Mouse (Mus musculus): Measurements from ENCODE around the gene Arhgap24.
A peak's percentile ranks its signal among the peaks of the same experiment; 100 is the strongest.

Gene Arhgap24

DNA sequence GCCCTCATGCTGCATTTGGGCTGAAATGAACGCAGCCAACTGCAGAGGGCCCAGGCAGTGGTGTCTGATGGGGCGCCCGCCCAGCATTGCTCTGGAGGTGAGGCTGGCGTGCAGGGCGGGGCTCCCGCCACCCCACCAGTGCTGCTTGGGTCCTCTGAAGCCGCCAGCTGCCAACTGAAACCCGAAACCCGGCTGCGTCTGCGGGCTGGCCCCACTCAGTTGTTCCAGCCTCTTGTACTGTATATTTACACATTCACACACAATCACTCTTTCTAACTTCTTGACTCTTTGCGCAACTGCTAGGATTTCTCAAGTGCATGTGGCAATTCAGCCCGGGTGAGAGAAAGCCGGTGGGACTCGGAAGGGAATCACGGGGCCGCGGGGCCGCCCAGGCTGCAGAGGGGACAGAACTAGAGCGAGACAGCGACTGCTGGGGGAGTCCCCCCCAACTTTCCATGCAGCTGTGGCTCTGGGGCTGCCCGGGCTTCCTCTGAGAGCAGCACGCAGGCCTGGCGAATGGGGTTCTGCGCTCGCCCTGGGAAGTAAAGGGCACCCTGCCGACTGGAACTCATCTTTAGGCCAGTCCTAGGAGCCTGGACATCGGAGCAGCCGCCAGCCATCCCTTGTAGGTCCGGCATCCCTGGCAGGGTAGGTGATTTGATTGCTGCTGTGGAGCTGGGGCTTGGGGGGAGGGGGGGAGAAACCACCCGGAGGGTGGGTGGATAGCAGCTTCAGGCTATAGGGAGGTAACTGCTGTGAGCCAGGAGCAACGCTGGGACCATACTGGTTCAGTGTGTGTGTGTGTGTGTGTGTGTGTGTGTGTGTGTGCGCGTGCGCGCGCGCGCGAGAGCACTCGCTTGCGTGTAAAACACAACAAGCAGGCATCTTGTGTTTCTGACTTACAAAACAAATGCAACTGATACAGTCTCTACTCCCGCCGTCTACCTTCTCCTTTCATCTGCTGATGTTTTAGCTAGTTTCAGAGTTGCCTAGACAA lies at the start of gene Arhgap24:
Gene Arhgap24 (plus strand): TSS at position 177 of the 997 bp plus-strand sequence.
- peak; percentile 72 for DNase-seq

DNA sequence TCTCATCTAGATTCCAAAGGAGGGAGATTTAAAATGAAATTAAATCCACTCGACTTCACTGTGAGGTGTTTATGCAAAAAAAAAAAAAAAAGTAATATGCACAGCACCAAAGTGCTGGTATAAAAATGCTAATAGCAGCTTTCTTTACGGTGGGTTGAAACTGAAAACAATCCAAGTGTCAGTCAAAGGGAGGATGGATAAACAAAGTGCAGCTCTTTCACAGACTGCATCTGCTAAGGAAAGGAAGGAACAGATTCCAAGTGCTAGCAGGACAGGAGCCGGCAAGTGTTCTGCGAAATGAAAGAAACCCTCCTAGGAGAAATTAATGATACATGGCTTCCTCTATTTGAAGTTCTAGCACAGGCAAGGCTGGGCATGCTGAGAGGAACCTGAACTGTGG lies 47.0 kb upstream of the Arhgap24 start:
- DNase-seq = no peak

DNA sequence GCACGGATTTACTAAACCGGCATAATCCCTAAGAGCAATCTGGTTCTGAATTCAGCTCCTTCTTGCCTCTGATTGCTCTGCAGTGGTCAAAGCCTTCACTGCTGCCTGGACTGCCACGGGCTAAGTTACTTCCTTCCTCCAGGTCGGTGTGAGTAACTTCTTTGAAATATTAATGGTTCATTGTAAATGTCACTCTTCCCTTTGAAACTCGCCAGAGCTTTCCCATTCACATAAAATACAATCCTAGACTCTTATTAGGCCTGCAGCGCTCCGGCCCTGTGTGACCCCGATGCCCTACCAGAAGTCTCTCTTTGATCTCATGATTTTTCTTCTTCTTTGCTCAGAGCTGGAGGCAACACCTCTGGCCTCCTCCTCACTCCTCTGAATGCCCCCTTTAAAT lies 44.6 kb upstream of the Arhgap24 start:
- DNase-seq = no peak

DNA sequence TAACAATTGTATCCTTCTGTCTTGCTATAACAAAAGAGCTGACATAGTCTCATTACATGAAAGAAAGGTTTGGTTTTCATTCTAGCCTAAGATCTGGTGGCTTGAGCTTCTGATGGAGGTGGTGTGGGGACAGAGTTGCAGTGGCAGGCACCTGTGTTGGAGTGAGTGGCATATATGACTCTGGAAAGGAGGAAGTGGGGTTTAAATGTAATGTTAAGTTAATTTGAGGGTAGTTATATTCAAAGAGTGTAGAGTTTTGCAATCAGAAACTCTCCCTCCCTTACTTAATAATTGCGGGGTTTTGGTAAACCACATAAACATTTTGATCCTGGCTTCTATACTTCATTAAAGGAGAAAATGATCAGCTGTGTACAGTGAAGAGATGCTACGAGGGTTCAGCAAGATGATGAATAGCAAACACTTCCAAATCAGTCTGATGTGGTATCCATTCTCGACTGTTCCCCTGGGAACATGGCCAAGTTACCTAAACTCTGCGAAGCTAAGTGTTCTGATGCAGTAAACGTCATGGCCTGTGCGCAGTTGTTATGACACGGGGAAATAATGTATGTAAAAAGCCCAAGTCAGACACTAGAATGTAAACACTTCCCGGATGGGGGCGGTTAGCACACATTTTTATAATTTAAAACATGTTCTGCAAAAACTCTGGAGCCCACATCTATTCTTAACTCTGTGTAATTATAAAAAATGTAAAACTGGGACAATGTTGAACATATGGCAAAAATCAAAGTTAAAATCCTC lies 41.9 kb upstream of the Arhgap24 start:
- no peak for DNase-seq

DNA sequence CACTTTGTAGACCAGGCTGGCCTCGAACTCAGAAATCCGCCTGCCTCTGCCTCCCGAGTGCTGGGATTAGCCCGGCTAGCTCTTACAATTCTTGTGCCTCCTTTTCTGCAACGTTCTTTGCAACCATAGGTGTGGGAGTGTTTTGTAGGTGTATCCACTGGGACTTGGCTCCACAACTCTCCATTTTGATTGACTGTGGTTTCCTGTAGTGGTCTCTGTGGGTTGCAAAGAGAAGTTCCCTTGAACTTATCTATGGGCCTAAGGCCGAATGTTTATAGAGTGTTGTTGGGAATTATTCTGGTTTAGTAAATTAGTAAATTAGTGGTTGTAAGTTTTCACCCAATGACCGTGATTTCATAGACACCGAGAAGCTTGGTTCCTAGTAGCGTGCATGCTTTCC lies 33.8 kb upstream of the Arhgap24 start:
- DNase-seq = no peak

DNA sequence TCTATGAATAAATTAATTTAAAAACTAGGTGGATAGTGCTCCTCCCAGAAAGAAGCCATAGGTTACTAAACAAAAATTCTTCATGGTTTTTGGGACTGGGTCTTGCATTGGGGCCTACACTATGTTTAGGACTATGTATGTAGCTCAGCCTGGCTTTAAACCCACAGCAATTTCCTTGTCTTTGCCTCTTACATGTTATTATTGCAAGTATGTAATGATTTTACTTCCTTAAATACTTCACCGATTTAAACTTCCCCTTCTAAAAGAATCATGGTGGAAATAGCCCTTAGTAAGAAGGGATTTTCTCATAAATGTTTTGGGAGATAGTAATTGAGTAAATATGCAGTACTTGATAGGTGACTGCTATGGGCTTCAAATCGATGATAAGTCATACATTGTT lies 30.3 kb upstream of the Arhgap24 start:
- DNase-seq = no peak

DNA sequence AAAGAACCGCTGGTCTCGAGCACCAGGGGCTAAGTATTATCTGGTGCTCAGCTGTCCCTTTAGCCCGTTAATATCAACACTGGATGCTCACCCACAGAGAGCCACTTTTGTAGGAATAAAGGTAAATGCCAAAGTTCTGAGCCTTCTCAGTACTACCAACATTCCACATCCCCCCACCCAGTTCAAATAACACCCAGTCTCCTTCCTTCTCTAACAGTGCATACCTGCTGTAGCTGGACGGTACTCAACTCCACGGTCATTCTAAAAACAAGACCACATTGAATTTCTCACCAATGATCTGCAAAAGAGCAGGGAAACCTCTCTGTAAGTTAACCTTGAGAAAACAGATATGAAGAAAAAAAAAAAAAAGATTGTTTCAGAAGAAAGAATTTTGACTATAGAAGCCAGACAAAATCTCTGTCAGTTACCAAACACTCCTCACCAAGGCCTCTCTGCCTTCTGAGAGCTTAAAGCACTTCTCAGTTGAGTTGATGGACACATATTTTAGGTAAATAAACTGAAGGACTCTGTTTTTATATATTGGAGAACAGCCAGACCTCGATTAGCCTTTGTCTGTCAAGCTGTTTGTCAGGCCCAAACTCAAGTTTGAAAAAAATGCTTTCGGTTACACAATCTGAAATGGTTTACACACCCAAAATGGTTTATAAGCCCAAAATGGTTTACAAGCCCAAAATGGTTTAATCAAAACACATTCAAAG lies 29.0 kb upstream of the Arhgap24 start:
- no peak for DNase-seq

DNA sequence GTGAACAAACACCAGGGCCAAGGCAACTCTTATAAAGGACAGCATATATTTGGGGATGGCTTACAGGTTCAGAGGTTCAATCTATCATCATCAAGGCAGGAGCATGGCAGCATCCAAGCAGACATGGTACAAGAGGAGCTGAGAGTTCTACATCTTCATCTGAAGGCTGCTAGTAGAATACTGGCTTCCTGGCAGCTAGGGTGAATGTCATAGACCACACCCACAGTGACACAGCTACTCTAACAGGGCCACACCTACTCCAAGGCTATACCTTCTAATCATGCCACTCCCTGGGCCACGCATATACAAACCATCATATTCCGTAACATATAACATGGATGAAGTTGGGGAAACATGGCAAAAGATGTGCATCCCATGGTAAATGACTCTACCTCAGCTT lies 27.9 kb upstream of the Arhgap24 start:
- no peak for DNase-seq

DNA sequence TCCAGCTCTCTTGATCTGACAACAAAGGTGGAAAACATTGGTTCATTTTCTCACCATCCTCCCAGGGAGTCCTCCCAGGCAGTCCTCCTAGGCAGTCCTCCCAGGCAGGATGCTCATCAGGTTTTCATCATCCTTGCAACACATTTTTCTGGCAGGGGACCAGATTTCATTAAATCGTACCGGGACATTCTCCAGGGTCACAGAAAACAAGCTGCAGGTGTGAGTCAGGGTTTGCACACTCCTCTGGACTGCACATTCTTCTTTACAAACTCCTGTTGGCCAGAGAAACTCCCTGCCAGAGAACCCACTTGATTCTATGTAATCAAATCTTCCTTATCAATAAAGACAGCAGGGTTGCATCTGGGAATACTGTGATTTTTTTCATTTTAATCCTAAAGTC lies 25.9 kb upstream of the Arhgap24 start:
- no peak for DNase-seq

DNA sequence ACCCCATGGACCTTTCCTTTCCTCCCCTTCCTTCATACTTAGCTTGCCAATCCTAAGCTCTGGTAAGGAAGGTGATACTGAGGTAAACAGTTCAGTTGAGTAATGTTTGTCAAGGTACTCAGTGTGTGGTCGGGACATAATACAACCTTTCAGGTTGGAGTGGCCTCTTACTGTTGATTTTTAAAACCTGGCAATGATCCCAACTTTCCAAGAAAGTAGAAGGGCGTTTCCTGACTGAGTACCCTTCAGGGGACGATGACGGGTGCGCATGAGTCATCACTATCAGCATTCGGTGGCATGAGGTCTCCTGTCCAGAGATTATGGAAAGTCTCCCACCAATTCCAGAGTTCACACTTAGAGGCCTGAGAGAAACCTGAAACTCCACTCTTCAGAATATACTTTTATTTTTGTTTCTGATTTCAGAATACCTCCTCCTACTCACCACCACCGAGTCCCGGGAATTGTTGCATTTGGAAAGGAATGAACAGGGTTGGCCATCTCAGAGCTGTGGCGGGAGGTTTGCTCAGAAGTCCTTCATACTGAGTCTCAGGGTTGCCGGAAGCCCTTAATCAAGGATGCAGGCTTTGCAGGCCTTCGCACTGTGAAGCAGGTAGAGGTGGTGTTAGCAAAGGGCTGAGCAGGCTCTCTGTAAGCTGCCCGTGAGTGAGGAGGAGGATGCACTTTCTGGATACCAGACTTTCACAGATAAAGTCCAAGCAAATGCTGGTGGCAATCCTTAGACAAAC lies 20.6 kb upstream of the Arhgap24 start:
- DNase-seq = no peak

DNA sequence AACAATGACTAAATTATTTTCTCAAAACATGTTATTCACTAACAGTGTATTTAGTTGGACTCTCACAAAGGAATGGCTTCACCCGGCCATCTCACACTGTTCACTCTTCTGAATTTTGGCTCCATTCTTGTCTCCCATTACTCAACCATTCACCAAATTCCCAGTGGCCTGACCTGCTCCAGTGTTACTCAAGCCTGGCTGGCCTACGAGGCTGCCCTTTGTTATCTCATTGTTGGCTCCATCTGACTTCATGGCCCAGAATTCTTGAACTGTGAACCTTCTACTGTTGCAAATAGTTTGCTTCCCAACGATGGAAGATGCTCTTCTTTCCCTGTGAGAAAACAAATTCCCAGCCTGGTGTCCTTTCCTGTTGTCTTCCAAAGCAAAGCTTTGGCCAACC lies 18.2 kb upstream of the Arhgap24 start:
- no peak for DNase-seq

DNA sequence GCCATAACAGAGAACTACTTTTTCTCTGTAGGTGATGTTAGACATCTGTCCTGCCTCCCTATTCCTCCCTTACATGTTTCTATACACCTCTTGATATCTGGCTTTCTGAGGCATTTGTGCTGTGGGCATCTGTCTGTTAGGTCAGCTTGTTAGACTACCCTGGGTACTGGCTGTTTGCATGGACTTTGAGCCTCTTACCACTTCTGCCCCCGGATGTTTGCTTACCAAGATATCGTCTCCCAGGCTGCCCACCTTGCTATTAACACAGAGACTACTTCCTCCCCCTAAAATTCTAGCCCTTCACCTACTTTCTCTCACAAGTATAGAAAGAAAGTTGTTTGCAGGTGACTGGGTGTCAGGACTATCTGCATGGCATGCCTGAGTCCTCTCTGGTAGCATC lies 15.8 kb upstream of the Arhgap24 start:
- no peak for DNase-seq

DNA sequence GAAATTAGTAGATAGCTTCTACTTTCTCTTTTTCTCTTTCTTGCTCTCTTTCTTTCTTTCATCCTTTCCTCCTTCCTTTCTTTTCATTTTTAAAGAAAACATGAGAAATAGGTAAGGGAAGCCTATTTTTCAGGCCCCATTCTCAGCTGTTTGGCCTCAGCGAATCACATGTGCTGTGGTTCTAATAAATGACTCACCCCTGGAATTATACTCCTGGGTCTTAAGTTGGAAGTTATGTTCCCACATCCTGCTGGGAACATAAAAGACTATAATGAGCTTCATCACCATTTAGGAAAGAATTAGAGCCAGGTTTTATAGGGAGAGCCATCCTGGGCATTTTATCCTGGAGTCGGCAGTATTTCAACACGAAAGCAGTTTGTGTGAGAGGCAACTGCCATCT lies 12.9 kb upstream of the Arhgap24 start:
- DNase-seq = no peak

DNA sequence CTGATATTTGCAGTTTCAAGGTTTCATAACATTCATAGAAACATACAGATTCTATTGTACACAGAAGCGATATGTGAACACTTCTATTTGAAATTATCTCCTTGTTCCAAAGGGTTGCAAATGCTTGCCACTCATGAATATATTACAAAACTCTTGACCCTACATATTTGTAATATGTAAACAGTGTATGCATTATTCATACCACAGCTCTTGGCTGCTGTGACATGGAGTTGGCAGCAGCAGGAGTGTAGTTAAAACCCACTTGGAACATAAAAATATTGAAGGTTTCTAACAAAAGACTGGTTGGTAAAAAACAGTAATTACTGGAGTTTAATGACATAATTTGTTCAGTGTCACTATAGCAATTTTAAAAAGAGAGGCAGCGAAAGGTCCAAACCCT lies 10.9 kb upstream of the Arhgap24 start:
- DNase-seq = no peak

DNA sequence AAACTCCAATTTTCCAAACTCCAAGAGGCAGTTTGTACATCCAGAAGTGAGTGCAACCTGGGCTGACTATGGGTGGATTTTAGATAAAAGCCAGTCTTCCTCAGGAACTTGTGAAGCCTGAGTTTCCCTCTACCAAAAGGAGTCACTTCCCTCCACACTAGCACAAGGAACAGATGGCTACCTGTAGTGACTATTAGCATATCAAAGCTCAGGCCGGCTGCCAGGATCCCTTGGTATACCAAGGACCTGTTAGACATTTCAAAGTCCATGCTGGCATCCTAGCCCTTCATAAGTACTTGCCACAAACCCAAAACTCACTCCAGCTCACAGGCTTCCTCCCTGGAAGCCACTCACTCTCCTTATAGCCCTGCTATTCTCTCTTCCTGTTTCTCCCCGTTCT lies 3.1 kb upstream of the Arhgap24 start:
- DNase-seq = no peak

DNA sequence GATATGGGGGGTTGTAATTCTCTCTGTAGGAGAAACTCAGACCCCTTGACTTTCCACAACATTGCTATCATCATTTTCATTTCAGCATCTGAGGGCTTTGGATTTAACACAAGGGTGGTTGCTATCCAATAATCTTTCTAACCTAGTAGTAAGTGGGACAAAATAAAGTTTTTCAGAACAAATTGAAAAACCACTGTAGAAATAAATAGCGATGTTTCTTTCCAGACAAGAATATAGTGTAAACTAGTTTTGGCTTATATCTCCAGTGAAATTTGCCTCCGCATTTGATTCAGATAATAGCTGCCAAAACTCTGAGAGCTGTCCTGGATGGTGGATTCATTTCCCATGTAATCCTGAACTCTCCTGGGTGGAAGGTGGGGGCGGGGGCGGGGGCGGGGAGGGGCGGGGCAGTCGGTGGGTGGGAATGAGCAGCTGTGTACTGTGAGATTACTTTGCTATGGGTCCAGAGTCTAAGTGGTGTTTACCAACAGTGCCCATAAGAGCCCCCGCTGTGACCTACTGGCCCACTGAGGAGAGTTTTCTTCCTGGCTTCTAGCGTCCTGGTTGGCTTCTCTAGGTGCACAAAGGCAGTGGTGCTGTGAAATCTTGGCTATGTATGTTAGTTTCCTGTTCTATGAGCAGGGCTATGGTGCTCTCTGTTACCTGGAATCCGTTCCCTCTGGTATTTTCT lies 2.2 kb downstream of the Arhgap24 start:
- DNase-seq = no peak

DNA sequence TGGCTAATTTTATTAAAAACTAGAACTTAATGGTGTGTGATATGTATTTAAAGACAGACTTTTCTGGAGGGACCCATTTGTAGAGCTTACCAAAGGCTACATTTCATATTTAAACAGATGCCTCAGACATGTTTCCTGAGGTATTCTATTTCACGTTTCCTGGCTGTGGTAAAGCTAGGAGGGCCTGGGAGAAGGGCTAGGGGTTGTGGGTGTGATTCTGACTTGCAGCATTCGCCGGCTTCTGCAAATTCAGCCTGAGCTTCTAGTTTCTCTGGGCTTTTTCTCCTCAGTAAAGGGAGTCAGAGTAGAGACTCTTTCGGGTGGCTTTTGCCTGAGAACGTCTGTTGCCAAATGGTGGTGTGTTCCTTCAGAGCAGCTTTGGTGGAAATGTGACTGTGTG lies 10.4 kb downstream of the Arhgap24 start:
- no peak for DNase-seq

DNA sequence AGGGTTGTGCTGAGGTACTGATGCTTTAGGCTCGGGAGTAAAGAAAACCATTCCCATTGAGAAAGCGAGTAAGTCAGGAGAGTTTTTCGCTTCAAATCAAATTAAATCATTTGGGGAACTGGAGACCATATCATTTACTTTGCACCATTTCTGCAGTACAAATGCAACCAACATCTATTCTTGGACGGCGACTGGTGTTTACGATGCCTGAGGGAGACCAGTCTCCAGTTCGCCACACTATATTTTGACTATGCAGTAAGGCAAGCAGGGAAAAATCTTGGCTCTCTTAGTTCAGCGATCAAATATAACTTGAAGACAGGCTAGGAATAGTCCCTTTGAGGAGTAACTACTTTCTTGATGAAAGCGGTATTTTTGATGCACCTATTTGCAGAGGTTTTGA lies 11.0 kb downstream of the Arhgap24 start:
- DNase-seq = no peak

DNA sequence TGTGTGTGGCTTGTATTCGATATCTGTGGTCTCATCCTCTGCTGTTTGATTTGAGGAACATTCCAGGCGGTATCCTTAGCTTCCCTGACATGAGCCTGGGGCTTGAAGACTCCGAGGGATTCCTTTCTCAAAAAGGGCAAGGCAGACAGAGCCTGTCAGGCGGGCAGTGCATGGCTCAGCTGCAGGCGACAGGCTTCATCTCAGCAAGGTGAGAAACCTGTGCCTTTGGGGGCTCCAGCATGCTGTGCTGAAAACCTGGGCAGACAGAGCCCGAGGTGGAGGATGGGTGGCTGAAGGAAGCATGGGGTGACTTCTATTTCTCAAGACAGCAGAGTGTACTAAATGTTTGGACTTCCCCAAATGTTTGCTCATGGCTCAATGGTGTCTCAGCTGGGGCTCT lies 13.6 kb downstream of the Arhgap24 start:
- DNase-seq = no peak

DNA sequence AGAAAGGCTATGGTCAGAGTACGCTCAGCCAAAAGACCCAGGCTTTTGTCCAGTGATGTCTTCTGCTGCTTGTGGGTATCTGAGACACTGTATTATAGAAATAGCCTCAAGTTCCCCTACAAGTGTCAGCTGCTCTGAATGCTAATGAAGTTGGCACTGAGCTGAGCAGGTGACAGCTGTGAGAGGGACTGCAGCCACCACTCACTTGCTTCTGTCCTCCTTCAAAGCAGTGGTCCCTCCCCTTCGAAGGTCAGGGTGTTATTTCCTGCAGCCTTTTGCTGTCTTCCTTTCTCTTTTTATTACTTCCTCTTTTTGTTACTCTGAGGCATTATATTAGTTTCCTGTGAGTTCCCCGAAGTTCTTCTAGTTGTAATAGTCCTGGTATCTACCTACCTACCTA lies 16.0 kb downstream of the Arhgap24 start:
- no peak for DNase-seq

DNA sequence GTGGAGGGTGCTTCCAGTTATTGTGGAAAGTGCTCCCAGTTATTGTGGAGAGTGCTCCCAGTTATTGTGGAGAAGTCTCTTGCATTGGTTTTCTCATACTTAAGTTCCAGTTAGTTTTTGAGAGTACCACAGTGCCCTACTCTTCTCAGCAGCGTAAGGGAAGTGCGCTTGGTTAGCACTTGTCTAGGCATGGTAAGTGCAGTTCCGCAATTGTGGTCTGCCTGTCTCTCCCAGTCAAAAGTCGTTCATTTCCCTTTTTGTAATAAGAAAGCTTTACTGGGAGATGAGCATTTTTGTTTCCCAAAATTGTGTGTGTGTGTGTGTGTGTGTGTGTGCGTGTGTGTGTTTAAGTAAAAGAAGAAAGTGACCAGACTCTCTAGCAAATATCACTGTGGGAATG lies 17.6 kb downstream of the Arhgap24 start:
- no peak for DNase-seq

DNA sequence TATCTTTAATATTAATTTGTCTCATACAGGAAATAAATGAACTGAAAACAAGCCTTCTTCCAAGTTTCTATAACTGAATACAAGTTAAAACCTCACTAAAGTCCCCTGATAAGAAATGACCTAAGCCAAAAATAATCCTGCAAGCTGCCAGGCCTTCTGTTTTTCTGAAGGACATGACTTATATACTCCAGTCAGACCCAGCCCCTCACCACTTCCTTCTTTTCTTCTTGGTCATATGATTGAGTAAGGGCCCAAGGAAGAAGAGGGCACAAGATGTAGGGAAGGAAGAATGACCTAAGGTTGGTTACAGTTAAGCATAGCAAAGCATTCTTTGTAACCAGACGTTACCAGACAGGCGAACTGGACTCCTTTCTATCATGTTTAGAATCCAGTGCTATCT lies 21.1 kb downstream of the Arhgap24 start:
- peak; percentile 26 for DNase-seq

Data from kidney, postnatal 10 days (tissue).